Mouse (Mus musculus): ENCODE data around the gene Sirt2.

- TF ChIP-seq CTCF (IDR thresholded peaks at IDR 0.05; ENCODE audit: low read depth, low read length) = no peak
- TF ChIP-seq POLR2A (IDR thresholded peaks at IDR 0.05; ENCODE audit: insufficient read depth, low read length) = no peak
Observed at GRCm38 (mm10) chr7:28773163-28773562, 6.6 kb downstream of the Sirt2 start.

All from ES-Bruce4 (cell line).